Mouse (Mus musculus) spleen, postnatal 0 days (tissue): Measurements from ENCODE around the gene Sebox. TPM values are rescaled to one million over a fixed set of nuclear protein-coding genes. Genes with fewer than 3 reads are reported as not detected.

Source experiments
- polyA plus RNA-seq: library from polyadenylated mRNA; unstranded; fragments of >200 nt; fragmentation: Nextera tagmentation; extraction: Ambion mirVana; gene quantifications from 2 replicates; pipeline ENCODE4 v1.2.1, GENCODE M21; 2015

Gene Sebox
- polyA plus RNA-seq, result not detected in 2 replicates

DNA sequence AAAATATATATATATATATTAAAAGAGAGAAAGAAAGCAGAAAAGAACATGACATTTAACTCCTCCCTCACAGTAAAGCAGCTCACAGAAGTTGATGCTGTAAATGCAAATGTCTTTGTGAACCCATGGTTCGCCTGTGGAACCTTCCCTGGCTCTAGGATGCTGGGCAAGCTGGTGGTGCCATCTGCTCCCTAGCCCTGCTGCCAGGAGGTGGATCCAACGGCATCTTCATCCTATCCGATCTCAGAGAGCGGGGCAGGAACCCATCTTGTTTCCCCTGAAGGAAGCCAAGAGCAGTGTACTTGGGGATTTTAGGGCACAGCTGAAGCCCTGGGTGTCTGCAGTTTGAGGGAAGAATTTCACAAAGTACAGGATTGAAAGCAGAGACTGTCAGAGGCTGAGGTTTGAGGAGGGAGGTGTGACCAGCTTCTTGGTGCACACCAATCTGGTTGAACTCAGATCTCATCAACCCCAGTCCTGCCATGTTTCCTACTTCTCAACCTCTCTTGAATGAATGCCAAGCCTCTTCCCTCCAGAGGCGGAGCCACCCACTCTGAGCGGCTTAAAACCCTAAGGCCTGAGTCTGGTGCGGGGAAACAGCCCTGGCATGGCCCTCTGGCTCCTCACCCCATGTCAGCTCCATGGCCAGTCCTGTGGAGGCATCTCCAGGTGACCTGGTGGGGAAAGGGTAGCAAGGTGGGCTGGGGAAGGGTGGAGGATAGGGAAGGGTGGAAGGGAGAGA is at the start of gene Sebox:
Gene Sebox (plus strand): TSS at position 539 of the 742 bp plus-strand sequence.

DNA sequence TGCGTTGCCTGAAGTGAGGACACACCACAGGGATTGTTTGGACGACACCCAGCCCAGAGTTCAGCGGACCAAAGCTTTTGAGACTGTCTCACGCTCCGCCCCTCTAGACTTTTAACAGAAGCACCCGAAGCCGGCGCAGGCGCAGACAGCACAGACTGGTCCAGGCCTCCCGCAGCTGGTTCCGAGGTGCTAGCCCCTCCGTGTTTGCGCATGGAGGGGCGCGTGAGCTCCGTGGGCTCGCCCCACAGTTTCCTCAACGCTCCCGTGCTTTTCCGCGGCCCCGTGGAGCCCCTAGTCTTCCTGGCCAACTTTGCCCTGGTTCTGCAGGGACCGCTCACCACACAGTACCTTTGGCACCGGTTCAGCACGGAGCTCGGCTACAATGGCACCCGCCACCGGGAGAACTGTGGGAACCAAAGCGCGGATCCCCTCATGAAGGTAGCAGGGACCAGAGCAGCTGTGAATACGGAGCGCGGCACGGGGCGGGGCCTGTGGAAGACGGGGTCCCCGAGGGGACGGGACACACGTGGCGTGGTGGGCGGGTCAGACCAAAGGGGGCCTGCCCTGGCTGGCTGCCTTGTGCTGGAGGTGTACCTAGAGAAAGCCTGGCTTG is 37.6 kb upstream of the Sebox start, which contains the start of gene Slc46a1:
Gene Slc46a1 (plus strand): TSS at position 130 of the 613 bp plus-strand sequence.

DNA sequence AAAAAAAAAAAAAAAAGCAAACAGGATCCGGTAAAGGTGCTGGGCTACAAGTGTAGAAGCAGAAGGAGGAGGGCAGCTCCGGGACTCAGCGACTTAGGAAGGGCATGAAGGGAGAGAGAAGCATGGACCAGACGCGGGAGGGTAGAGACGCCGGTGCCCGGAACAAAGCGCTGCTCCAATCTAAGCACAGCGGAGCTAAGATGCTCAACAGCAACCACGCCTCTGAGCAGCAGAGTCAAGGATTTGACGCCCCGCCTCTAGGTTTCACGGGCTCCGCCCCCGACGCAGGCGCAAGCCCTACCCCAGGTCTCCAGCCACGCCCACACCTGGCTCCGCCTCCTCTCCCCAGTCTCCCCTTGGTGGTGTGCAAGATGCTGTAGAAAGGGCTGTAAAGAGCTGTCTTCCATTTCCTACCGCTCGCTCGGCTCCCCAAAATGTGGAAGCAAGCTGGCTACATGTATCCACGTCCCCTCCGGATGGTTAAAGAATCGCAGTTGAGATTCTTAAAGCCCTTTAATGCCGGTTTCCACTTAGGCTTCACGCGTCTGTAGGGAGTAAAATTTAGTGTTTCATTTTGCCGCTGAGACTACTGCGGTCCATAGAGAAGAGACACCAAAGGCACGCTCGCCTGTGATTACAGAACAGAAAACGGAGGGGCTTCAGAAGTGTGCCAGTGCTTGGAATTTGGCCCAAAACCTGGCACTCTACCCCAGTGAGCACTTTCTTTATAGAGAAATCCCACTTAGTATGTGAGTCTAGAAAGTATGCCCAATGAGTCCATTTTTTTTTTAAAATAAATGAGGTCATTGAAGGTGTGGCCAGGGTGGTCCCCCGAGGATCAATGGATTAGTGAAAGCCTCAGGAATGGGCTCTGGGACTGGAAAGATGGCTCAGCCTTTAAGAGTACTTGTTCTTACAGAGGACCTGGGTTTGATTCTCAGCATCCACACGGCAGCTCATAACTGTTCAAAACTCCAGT is 5.4 kb upstream of the Sebox start, which contains the start of gene Sarm1:
Gene Sarm1 (minus strand): TSS at position 211 of the 979 bp plus-strand sequence.

DNA sequence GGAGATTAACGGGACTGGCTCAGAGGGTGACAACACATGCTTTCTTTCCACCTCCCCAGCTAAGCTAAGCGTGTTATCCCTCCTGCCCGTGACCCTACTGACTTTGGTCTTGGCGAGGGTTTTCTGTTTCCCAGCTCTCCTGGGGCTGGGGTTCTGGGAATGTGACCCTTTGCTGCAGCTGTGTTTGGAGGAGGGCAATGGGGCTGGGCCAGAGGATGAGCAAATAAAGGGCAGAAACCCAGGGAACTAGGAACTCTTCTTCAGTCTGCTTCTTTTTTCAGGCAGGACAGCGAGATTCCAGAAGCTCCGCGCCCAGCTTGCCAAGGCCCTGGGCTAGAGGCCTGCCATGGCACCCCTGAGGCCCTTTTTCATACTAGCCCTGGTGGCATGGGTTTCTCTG is 4.2 kb upstream of the Sebox start, which contains the start of gene Vtn:
Gene Vtn (plus strand): TSS at position 88 of the 400 bp plus-strand sequence.

DNA sequence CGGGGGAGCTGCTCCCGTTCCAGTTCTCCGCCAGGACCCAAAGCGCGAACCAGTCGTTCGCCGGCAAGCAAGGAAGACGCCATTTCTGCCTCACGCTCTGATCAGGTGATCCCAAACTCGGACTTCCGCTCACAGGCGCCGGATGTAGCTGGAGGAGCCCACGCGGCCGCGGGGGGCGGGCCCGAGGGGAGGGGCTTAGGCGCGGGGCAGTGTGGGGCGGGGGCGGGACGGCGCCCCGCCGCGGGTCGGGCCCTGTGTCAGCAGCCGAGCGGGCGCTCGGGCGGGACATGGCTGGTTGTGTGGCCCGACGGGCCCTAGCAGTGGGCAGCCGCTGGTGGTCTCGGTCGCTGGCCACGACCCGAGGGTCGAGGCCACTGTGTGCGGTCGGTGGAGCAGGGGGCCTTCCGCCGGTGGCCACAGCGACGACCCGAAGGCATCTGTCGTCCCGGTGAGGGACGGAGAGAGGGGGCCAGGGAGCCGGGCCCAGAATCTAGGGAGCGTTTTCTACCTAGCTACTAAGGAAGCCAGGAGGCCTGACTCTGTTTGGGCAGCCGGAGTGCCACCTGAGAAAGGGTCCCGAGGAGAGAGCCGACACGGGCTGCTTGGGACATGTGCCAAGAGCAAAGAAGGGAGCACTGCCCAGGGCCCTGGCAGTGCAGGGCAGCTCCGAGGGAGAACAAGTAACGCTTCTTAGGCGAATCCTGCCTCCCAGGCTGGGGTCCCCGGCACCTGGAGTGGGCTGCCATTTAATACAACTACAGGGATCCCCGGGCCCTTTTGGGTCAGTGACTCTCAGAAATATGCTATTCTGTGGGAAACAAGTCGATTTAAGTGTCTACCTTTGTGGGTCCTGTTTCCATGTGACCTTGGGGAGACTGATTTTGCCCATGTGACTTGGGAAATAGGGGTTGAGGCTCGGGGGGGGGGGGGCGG is 9.0 kb downstream of the Sebox start, which contains the start of the genes Tmem199 and Poldip2:
Gene Tmem199 (minus strand): TSS at position 148 of the 933 bp plus-strand sequence.
Gene Poldip2 (plus strand): TSS at position 169 of the 933 bp plus-strand sequence.

DNA sequence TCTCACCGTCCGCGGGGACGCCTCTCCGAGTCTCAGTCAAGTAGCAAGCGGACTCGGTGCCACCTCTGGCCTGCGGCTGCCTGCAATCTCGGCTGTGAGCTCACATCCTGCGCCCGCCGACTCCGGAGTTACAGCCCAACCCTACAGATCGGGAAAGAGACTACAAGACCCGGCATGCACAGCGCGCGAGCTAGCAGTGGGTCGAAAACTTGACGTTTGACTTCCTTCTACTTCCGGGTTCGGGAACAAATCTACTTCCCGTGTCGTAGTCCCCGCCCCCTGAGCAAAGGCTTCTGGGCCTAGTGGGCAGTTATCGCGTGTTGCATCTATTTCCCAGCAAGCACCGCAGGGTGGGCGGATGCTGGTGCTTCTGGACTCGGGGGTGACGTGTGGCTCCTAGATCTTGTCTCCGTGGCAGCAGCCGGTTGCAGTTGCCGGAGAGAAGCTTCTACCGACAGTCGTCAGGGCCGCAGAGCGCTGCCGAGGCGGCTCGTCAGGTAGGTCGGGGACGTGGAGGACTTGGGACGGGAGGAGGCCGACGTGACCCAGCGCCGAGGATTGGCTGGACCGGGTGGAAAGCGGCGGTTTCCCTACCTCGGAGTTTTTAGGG is 32.9 kb downstream of the Sebox start, which contains the start of the genes Tnfaip1 and Ift20:
Gene Tnfaip1 (minus strand): TSS at position 253 of the 610 bp plus-strand sequence.
Gene Ift20 (plus strand): TSS at position 282 of the 610 bp plus-strand sequence.

DNA sequence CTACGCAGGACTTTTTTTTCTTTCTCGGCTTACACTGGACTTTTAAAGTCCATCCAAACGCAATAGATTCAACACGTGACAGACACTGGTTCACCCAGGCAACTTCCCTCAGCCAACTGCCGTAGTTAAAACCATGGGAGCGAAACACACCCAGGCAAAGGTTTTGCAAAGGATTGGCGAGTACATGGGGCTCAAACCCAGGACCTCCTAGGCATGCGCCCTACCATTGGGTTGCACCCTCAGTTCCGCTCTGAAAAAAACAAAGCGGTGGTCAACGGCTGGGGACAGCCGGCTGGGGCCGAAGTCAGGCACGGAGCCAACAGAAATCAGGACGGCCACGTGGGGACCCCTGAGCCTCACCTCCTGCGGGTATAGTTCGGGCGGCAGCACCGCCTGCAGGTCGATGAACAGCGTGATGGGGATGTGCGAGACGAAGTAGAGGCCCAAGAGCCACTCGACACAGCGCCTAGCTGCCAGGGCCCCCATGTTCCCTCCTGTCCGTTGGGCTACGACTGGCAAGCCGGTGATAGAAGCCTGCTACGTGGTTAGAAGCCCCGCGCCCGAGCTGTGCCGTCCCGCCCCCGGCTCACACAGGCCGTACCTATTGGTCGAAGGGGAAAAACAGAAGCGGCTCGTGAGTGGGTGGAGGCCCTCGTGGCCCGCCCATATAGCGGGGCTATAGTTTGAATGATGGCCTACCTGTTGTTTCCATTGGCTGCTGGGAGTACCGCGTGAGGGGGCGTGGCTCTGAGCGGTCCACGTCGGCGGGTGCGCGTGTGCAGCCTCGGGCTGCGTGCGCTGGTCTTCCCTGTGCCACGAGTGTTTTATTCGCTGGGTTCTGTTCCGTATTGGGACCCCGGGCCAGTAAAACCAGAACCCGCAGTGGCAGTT is 47.2 kb downstream of the Sebox start, which contains the start of gene Tmem97:
Gene Tmem97 (minus strand): TSS at position 610 of the 891 bp plus-strand sequence.

Other genes with a start within 250 kb of the Sebox start
- gene 2610507B11Rik, start 241.7 kb upstream of the Sebox start, polyA plus RNA-seq, result 44.2 and 50.1 TPM in 2 replicates
- gene BC030499, start 212.6 kb upstream of the Sebox start, polyA plus RNA-seq, result 0.28 and 0.48 TPM in 2 replicates
- gene Spag5, start 201.9 kb upstream of the Sebox start, polyA plus RNA-seq, result 32.4 and 32.5 TPM in 2 replicates
- gene Aldoc, start 180.5 kb upstream of the Sebox start, polyA plus RNA-seq, result 1.4 and 1.7 TPM in 2 replicates
- gene Pigs, start 175.0 kb upstream of the Sebox start, polyA plus RNA-seq, result 30.3 and 30.6 TPM in 2 replicates
- gene Unc119, start 160.0 kb upstream of the Sebox start, polyA plus RNA-seq, result 42.3 and 46.7 TPM in 2 replicates
- not detected in 2 replicates for gene Foxn1, start 116.9 kb upstream of the Sebox start, polyA plus RNA-seq
- 0.08 TPM in 1 of 2 replicates, not detected in the other for gene Slc13a2, start 81.2 kb upstream of the Sebox start, polyA plus RNA-seq
- gene Slc46a1, start 37.8 kb upstream of the Sebox start, polyA plus RNA-seq, result 2.3 and 3.3 TPM in 2 replicates
- 0.04 TPM in 1 of 2 replicates, not detected in the other for gene Sarm1, start 5.7 kb upstream of the Sebox start, polyA plus RNA-seq
- gene Vtn, start 4.4 kb upstream of the Sebox start, polyA plus RNA-seq, result 0.30 and 0.61 TPM in 2 replicates
- 23.5 and 23.7 TPM in 2 replicates for gene Tmem199, start 8.7 kb downstream of the Sebox start, polyA plus RNA-seq
- 72.2 and 74.8 TPM in 2 replicates for gene Poldip2, start 8.7 kb downstream of the Sebox start, polyA plus RNA-seq
- 10.6 and 15.0 TPM in 2 replicates for gene Tnfaip1, start 32.9 kb downstream of the Sebox start, polyA plus RNA-seq
- gene Ift20, start 32.9 kb downstream of the Sebox start, polyA plus RNA-seq, result 87.4 and 93.9 TPM in 2 replicates
- gene Tmem97, start 47.3 kb downstream of the Sebox start, polyA plus RNA-seq, result 37.9 and 39.6 TPM in 2 replicates
- 8.7 and 11.1 TPM in 2 replicates for gene Nlk, start 193.9 kb downstream of the Sebox start, polyA plus RNA-seq
- gene Ccnq, start 248.3 kb downstream of the Sebox start, polyA plus RNA-seq, result 26.1 and 29.7 TPM in 2 replicates